Mouse (Mus musculus) liver, adult 2 months (tissue): Measurements from ENCODE around the gene Cercam.

Source experiments
- CTCF ChIP-seq: fragments of 200-500 bp; IDR thresholded peaks from 2 replicates; pipeline ENCODE4 v1.5.1; 2011; ENCODE audit warnings: low read depth, low read length, control low read depth
- POLR2A ChIP-seq: fragments of 200-500 bp; IDR thresholded peaks from 2 replicates; pipeline ENCODE4 v1.6.1; 2011; ENCODE audit warnings: low read length, control low read depth; ENCODE audit not compliant: insufficient read depth; ENCODE audit errors: extremely low read depth

DNA sequence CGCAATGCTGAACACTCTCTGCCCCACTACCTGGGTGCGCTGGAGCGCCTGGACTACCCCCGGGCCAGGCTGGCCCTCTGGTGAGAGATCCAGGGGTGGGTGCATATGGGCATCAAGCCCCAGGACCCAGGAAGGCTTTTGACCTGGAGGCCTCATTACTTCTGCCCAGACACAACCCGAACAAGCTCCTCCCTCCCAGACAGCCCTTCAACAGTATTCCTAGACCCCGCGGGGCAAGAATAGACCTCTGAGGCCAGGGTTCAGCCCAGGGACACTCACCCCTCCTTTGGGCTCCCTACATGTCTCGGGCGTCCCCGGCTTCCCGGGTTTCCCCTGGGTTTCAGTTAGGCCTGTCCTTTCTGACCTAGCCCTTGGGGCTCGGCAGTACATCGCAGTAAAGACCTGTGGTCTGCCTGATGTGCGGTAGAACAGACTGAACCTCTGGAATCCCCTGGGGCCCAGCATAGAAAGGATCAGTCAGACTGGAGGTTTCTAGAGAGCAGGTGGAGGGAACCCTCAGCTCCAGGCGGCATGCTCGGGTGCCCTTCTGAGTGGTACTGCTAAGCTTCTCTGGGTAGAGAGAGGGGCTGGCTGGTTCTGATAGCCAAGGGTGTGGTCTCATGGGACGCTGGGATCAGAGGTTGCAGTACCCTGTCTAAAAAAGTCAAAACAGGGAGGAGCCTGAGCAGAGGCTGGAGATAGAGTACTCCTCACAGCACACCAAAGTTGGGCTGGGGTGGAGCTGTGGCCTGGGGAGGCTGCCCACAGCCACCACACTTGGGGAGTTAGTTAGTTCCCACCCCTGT, 885 bp downstream of the Cercam start:
- TF ChIP-seq CTCF (no peak), POLR2A (no peak)
